Mouse (Mus musculus): ENCODE measurements around the gene Lpcat3. TPM values are rescaled to one million over a fixed set of nuclear protein-coding genes. Genes with fewer than 3 reads are reported as not detected.
A peak's percentile ranks its signal among the peaks of the same experiment; 100 is the strongest.

The Lpcat3 gene
- polyA plus RNA-seq, 1 experiment = 119 TPM

DNA sequence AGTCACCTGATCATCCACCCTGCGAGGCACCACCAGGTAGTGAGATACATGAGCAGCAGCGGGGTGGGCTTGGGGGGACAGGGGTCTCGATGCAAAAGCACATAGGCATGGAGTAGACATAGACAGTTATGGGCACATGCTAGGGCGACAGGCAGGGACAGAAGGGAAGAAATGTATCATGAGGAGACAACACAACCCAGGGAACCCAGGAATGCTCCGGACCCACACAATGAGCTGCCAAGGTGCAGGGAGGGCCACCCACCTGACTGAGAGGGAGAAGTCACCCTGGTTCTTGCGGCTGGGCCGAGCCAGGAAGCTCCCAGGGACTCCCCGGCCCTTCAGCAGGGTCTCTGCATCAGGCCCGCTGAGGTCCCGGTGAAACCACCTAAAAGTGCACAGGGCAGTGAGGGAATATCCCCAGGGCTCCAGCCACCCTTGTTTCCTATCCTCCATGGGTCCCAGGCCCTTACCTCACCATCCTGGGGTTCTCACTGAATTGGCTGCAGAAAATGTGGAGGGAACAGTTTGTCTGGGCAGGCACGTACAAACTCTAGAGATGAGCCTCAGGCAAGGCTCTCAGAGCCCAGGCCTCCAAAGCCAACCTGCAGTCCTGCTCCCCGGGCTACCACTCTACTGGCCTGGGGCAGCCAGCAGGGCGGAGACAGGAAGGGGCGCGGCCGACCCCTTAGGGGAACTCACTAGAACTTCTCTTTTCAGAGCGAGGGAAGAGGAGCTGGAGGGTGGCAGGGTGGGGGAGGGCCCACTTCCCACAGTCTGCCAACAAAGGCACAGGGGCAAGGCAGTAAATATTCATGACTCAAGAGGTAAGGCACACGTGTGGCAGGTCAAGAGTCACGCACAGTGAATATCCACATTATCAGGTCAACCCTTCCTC is 69.9 kb downstream of the Lpcat3 start:
- TF ChIP-seq GATA1 (IDR thresholded peaks at IDR 0.05; ENCODE audit: borderline replicate concordance, low read length) (no peak), FLI1 (IDR thresholded peaks at IDR 0.05; ENCODE audit: low read length) (no peak)
- H3K36me3 ChIP-seq (replicated peaks; ENCODE audit: low read length) = peaks cover 35% of the 10 kb centered on the region
- H3K27me3 ChIP-seq (replicated peaks) = no peaks in the 10 kb centered on the region
- peaks cover 81% of the 10 kb centered on the region for H3K4me1 ChIP-seq
- peak overlapping the region; percentile 90 for H3K4me3 ChIP-seq (replicated peaks)
- no peaks in the 10 kb centered on the region for H3K9me3 ChIP-seq

DNA sequence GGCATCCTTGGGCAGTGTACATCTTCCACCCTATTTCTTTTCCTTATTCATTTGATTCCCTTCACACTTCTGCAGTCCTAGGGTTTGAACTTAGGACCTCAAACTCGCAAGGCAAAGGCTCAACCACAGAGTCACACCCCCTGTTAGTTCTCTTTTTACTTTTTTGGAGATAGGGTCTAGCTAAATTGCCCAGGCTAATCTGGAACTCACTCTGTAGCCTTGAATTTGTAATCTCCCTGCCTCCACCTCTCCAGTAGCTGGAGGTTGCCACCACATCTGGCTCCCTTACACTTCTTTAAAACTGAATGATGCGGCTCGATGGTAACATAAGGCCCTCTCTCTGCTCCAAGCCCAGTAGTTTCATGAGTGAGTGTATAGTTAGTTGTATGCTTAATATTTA is 71.6 kb downstream of the Lpcat3 start:
- TF ChIP-seq FLI1 (IDR thresholded peaks at IDR 0.05; ENCODE audit: low read length) (no peak), GATA1 (IDR thresholded peaks at IDR 0.05; ENCODE audit: borderline replicate concordance, low read length) (no peak)
- peaks cover 81% of the 10 kb centered on the region for H3K4me1 ChIP-seq

DNA sequence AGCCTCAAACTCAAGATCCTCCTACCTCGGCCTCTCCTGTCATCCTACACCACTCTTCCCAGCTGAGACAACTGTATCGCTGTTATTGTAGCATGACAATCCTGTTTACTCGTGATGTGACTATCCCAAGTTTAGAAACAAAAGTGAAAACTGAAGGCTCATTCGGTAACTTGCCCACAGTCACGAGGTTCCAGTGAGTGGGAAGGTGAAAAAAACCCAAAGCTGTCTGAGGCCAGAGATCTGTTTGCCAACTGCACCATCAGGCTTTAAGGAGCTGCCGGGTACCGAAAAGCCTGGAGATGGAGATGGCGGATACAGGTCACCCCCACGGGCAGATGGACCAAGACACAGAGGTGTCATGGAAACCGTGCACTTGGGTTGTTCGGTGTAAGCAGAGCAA is 74.2 kb downstream of the Lpcat3 start:
- no peaks in the 10 kb centered on the region for H3K27me3 ChIP-seq (replicated peaks)
- no peak overlapping the region for H3K4me3 ChIP-seq (replicated peaks)
- no peaks in the 10 kb centered on the region for H3K9me3 ChIP-seq
- H3K4me1 ChIP-seq = peaks cover 73% of the 10 kb centered on the region
- peaks cover 17% of the 10 kb centered on the region for H3K36me3 ChIP-seq (replicated peaks; ENCODE audit: low read length)
- TF ChIP-seq FLI1 (IDR thresholded peaks at IDR 0.05; ENCODE audit: low read length) (no peak), GATA1 (IDR thresholded peaks at IDR 0.05; ENCODE audit: borderline replicate concordance, low read length) (no peak)

More for the DNA sequence above, 71.6 kb downstream of the Lpcat3 start:
- H3K9me3 ChIP-seq = no peaks in the 10 kb centered on the region
- H3K27me3 ChIP-seq (replicated peaks) = no peaks in the 10 kb centered on the region
- H3K36me3 ChIP-seq (replicated peaks; ENCODE audit: low read length) = peaks cover 33% of the 10 kb centered on the region
- H3K4me3 ChIP-seq (replicated peaks) = no peak overlapping the region

DNA sequence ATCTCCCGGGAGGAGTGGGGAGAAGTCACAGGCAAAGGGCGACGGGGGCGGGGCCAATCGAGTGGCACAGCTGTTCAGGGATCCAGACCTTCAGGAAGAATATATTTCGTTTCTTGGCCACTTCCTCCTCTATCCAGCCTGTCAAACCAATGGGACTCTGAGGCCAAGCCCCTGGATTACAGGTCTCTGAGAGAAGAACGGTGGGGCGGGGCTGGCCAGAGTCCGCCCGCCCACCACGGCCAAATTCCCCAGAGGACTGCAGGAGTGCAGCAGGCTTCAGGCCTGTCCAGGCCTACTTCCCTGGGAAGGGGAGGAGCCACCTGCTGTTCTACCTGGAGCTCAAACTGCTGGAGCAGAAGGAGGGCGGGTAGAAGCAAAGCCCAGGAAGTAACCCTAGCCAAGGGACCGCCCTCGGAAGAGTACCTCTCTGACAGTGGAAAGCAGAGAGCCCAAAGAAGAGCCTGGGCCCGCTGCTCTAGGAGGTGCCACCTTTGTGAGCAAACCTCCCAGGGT is 75.7 kb downstream of the Lpcat3 start, which contains the start of gene Ptpn6:
Ptpn6 (minus strand) TSS at position 204 of the 513 bp plus-strand sequence.
- Histone ChIP-seq H3K4me1 (peaks cover 71% of the 10 kb centered on the region), H3K27me3 (replicated peaks) (no peaks in the 10 kb centered on the region), H3K9me3 (no peaks in the 10 kb centered on the region), H3K4me3 (replicated peaks) (peak within 1 kb of the TSS; percentile 42), H3K36me3 (replicated peaks; ENCODE audit: low read length) (peaks cover 27% of the 10 kb centered on the region)
- TF ChIP-seq FLI1 (IDR thresholded peaks at IDR 0.05; ENCODE audit: low read length) = no peak
- TF ChIP-seq GATA1 (IDR thresholded peaks at IDR 0.05; ENCODE audit: borderline replicate concordance, low read length) = no peak

DNA sequence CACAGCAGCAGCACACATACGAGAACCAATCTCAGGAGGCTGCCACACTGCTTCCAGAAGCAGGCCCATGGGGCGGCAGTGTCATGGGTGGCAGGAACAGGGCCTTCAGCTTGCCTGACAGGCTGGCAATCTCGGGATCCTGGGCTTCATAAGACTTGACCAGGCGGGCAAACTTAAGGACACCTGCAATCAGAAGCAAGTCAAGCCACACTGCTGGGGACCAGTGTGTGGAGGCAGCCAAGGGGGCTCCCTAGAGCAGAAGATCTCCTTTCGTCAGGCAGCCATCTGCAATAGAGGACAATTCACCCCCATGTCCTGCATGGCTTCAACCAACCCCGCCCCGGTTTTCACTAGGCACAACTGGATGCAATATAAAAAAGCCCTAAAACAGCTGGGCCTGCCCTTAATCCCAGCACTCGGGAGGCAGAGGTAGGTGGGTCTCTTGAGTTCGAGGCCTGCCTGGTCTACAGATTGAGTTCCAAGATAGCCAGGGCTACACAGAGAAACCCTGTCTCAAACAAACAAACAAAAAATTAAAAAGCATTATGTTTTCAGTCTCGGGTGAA is 76.5 kb downstream of the Lpcat3 start:
- H3K36me3 ChIP-seq (replicated peaks; ENCODE audit: low read length) = peaks cover 30% of the 10 kb centered on the region
- no peaks in the 10 kb centered on the region for H3K9me3 ChIP-seq
- TF ChIP-seq FLI1 (IDR thresholded peaks at IDR 0.05; ENCODE audit: low read length) (no peak), GATA1 (IDR thresholded peaks at IDR 0.05; ENCODE audit: borderline replicate concordance, low read length) (no peak)
- peaks cover 67% of the 10 kb centered on the region for H3K4me1 ChIP-seq
- peak overlapping the region; percentile 42 for H3K4me3 ChIP-seq (replicated peaks)
- H3K27me3 ChIP-seq (replicated peaks) = no peaks in the 10 kb centered on the region

DNA sequence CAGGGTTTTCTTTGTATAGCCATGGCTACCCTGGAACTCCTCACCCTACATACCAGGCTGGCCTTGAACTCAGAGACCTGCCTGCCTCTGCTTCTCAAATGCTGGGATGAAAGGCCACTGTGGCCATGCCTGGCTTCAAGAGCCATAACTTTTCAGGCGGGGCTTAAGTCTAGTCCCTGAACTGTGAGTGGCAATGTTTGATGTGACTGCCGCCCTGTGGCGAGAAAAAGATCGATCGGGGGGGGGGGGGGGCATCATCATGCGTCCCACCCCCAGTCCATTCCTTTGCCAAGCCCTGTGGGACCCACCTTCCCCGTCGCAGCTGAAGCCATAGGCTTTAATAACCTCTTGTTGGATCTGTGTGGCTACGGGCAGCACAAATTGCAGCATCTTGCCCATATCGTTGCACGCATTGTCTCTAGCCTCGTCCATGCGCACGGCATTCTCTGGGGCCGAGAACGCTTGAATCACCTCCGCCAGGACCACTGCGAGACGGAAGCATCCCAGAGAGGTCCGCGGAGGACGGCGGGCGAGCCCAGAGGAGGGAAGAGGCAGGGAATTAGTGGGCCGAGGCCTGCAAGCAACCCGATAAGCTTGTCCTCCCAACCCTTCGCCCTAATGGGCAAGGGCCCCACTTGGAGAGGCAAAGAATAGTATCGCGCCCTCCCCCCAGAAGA is 77.5 kb downstream of the Lpcat3 start:
- Histone ChIP-seq H3K9me3 (no peaks in the 10 kb centered on the region), H3K4me3 (replicated peaks) (peak overlapping the region; percentile 97), H3K27me3 (replicated peaks) (no peaks in the 10 kb centered on the region), H3K36me3 (replicated peaks; ENCODE audit: low read length) (peaks cover 36% of the 10 kb centered on the region), H3K4me1 (peaks cover 73% of the 10 kb centered on the region)
- no peak for TF ChIP-seq GATA1 (IDR thresholded peaks at IDR 0.05; ENCODE audit: borderline replicate concordance, low read length)
- TF ChIP-seq FLI1 (IDR thresholded peaks at IDR 0.05; ENCODE audit: low read length) = no peak

DNA sequence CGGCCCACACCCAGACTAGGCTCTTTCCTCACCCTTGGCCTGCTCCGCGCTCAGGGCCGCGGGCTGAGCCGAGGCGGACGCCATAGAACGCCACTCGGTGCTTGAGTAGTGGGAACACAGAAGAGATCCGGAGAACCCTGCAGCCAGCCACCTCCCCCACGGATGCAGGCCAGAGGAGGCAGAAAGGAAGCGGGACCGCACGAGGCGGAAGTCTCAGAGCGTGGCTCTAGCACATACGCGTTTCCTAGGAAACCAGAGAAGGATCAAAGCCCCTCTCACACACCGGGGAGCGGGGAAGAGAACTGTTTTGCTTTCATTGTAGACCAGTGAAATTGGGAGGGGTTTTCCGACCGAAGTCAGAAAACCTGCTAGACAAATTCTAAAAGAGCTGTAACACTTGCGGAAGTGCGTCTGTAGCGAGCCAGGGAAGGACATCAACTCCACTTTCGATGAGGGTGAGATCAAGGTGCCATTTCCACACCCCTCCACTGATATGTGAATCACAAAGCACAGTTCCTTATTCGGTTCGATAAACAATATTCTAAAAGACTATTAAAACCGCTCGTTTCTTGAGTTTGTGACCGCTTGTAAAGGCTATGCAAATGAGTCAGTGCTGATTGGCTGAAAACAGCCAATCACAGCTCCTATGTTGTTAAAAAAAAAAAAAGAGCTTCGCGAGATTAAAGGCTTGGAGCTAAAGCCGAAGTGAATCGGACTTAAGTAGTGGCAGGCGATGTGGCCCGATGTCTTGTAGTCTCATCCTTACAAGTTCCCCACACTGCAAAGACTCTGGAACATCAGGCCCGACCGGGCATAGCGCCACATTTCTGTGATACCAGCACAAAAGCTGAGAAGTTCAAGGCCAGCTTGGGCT is 78.3 kb downstream of the Lpcat3 start, which contains the start of gene Grcc10:
Grcc10 (minus strand) TSS at position 487 of the 874 bp plus-strand sequence.
- H3K4me3 ChIP-seq (replicated peaks) = peak within 1 kb of the TSS; percentile 97
- H3K36me3 ChIP-seq (replicated peaks; ENCODE audit: low read length) = peaks cover 36% of the 10 kb centered on the region
- H3K4me1 ChIP-seq = peaks cover 78% of the 10 kb centered on the region
- no peaks in the 10 kb centered on the region for H3K9me3 ChIP-seq
- H3K27me3 ChIP-seq (replicated peaks) = no peaks in the 10 kb centered on the region
- TF ChIP-seq GATA1 (IDR thresholded peaks at IDR 0.05; ENCODE audit: borderline replicate concordance, low read length) (no peak), FLI1 (IDR thresholded peaks at IDR 0.05; ENCODE audit: low read length) (peak; percentile 56; the same call in 1 of the 2 replicates)

DNA sequence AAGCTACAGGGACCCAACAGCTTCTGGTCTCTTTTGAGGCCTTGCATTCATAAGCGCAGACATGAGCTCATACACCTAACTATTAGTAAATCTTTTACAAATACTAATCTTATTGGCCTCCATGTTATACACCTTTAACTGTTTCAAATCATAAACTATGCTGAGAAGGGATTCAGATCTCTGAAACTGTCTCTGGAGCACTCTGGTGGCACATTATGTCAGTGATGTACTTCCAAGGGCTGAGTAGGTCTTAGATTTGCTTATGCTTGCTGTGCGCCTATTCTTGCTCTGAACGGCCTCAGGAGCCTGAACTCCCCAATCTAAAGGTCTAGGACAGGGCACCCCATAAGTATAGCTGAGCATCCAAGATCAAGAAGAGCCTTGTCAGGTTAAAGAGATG is 79.0 kb downstream of the Lpcat3 start:
- H3K36me3 ChIP-seq (replicated peaks; ENCODE audit: low read length) = peaks cover 40% of the 10 kb centered on the region
- peak overlapping the region; percentile 97 for H3K4me3 ChIP-seq (replicated peaks)
- H3K4me1 ChIP-seq = peaks cover 84% of the 10 kb centered on the region
- no peak for TF ChIP-seq GATA1 (IDR thresholded peaks at IDR 0.05; ENCODE audit: borderline replicate concordance, low read length)
- no peak for TF ChIP-seq FLI1 (IDR thresholded peaks at IDR 0.05; ENCODE audit: low read length)
- H3K27me3 ChIP-seq (replicated peaks) = no peaks in the 10 kb centered on the region
- no peaks in the 10 kb centered on the region for H3K9me3 ChIP-seq
